Mouse (Mus musculus): ENCODE results near the gene Hist1h2bn. TPM values are rescaled to one million over a fixed set of nuclear protein-coding genes. Genes with fewer than 3 reads are reported as not detected.
"Not testable (repeated sequence)": the region's sequence is repeated elsewhere in the genome, so short reads cannot be mapped to it uniquely, and the experiment has no call there.

Gene Hist1h2bn
- 0.67 and 2.2 TPM in 2 replicates for polyA plus RNA-seq (2014; fragmentation: Nextera tagmentation; extraction: Ambion mirVana)

- H3K4me3 ChIP-seq (ENCODE audit: low read depth, low read length) = peak within 1 kb of the TSS; percentile 39
- H3K27me3 ChIP-seq (ENCODE audit: control insufficient read depth, insufficient read depth, low read length); H3K36me3 ChIP-seq (ENCODE audit: control insufficient read depth, insufficient read depth, low read length); H3K9me3 ChIP-seq (ENCODE audit: control insufficient read depth, low read length); H3K4me1 ChIP-seq (replicated peaks; ENCODE audit: control insufficient read depth, insufficient read depth, low read length): not testable (repeated sequence)
- ATAC-seq (ENCODE audit: low FRiP score) = peak; percentile 93
- WGBS = under 1% methylated on average over 33 of the region's 50 CpGs
- peak within 1 kb of the TSS; percentile 49 for H3K9ac ChIP-seq (ENCODE audit: low read depth, low read length)
- peak within 1 kb of the TSS; percentile 61 for H3K4me2 ChIP-seq (replicated peaks; ENCODE audit: low read depth, low read length)
- peak within 1 kb of the TSS; percentile 84 for H3K27ac ChIP-seq (ENCODE audit: low read depth, low read length)
- peak; percentile 78 for DNase-seq (ENCODE audit: low spot score)
These were observed at the start of gene Hist1h2bn, which contains the start of gene Hist1h2ak for GRCm38 (mm10) chr13:21753524-21754285. Gene Hist1h2bn, plus strand, starts transcription at chr13:21754123. Gene Hist1h2ak, minus strand, starts transcription at chr13:21753827.

GRCm38 (mm10) chr13:21706669-21707068 is 47.3 kb upstream of the Hist1h2bn start:
- DNase-seq (ENCODE audit: low spot score) (no peak), ATAC-seq (ENCODE audit: low FRiP score) (no peak)
- WGBS = 80% methylated on average over 4 of the region's 4 CpGs

GRCm38 (mm10) chr13:21710031-21710711 is 43.8 kb upstream of the Hist1h2bn start:
- WGBS = under 1% methylated on average over 32 of the region's 32 CpGs
- H3K9me3 ChIP-seq (ENCODE audit: control insufficient read depth, low read length) = no peaks in the 10 kb centered on the region
- H3K4me1 ChIP-seq (replicated peaks; ENCODE audit: control insufficient read depth, insufficient read depth, low read length) = no peaks in the 10 kb centered on the region; the same call in 1 of the 2 replicates
- H3K9ac ChIP-seq (ENCODE audit: low read depth, low read length) = peak overlapping the region; percentile 48
- H3K36me3 ChIP-seq (ENCODE audit: control insufficient read depth, insufficient read depth, low read length) = no peaks in the 10 kb centered on the region
- H3K27me3 ChIP-seq (ENCODE audit: control insufficient read depth, insufficient read depth, low read length) = no peaks in the 10 kb centered on the region
- no peak overlapping the region for H3K27ac ChIP-seq (ENCODE audit: low read depth, low read length)
- H3K4me3 ChIP-seq (ENCODE audit: low read depth, low read length) = peak overlapping the region; percentile 43
- DNase-seq (ENCODE audit: low spot score) (peak; percentile 92), ATAC-seq (ENCODE audit: low FRiP score) (peak; percentile 87)
- H3K4me2 ChIP-seq (replicated peaks; ENCODE audit: low read depth, low read length) = peak overlapping the region; percentile 22

More at GRCm38 (mm10) chr13:21706669-21707068, 47.3 kb upstream of the Hist1h2bn start:
- no peaks in the 10 kb centered on the region for H3K9me3 ChIP-seq (ENCODE audit: control insufficient read depth, low read length)
- no peaks in the 10 kb centered on the region for H3K4me1 ChIP-seq (replicated peaks; ENCODE audit: control insufficient read depth, insufficient read depth, low read length)
- no peak overlapping the region for H3K4me2 ChIP-seq (replicated peaks; ENCODE audit: low read depth, low read length)
- H3K4me3 ChIP-seq (ENCODE audit: low read depth, low read length) = no peak overlapping the region
- H3K9ac ChIP-seq (ENCODE audit: low read depth, low read length) = no peak overlapping the region
- H3K36me3 ChIP-seq (ENCODE audit: control insufficient read depth, insufficient read depth, low read length) = no peaks in the 10 kb centered on the region
- H3K27me3 ChIP-seq (ENCODE audit: control insufficient read depth, insufficient read depth, low read length) = no peaks in the 10 kb centered on the region
- no peak overlapping the region for H3K27ac ChIP-seq (ENCODE audit: low read depth, low read length)

GRCm38 (mm10) chr13:21710821-21711525 is 43.0 kb upstream of the Hist1h2bn start:
- Histone ChIP-seq H3K27ac (ENCODE audit: low read depth, low read length) (no peak overlapping the region), H3K4me1 (replicated peaks; ENCODE audit: control insufficient read depth, insufficient read depth, low read length) (no peaks in the 10 kb centered on the region; the same call in 1 of the 2 replicates), H3K4me3 (ENCODE audit: low read depth, low read length) (peak overlapping the region; percentile 37), H3K36me3 (ENCODE audit: control insufficient read depth, insufficient read depth, low read length) (no peaks in the 10 kb centered on the region), H3K4me2 (replicated peaks; ENCODE audit: low read depth, low read length) (peak overlapping the region; percentile 30), H3K9me3 (ENCODE audit: control insufficient read depth, low read length) (no peaks in the 10 kb centered on the region), H3K27me3 (ENCODE audit: control insufficient read depth, insufficient read depth, low read length) (no peaks in the 10 kb centered on the region), H3K9ac (ENCODE audit: low read depth, low read length) (peak overlapping the region; percentile 5; the same call in 1 of the 2 replicates)
- ATAC-seq (ENCODE audit: low FRiP score) (peak; percentile 83), DNase-seq (ENCODE audit: low spot score) (peak; percentile 85)
- 1% methylated on average over 22 of the region's 22 CpGs for WGBS

GRCm38 (mm10) chr13:21711698-21712097 is 42.2 kb upstream of the Hist1h2bn start:
- WGBS = 31% methylated on average over 4 of the region's 4 CpGs
- H3K27ac ChIP-seq (ENCODE audit: low read depth, low read length) = no peak overlapping the region
- no peaks in the 10 kb centered on the region; the same call in 1 of the 2 replicates for H3K4me1 ChIP-seq (replicated peaks; ENCODE audit: control insufficient read depth, insufficient read depth, low read length)
- ATAC-seq (ENCODE audit: low FRiP score) (no peak), DNase-seq (ENCODE audit: low spot score) (no peak)
- peak overlapping the region; percentile 37 for H3K4me3 ChIP-seq (ENCODE audit: low read depth, low read length)
- H3K4me2 ChIP-seq (replicated peaks; ENCODE audit: low read depth, low read length) = peak overlapping the region; percentile 30
- H3K9me3 ChIP-seq (ENCODE audit: control insufficient read depth, low read length) = no peaks in the 10 kb centered on the region
- no peaks in the 10 kb centered on the region for H3K27me3 ChIP-seq (ENCODE audit: control insufficient read depth, insufficient read depth, low read length)
- H3K9ac ChIP-seq (ENCODE audit: low read depth, low read length) = no peak overlapping the region
- H3K36me3 ChIP-seq (ENCODE audit: control insufficient read depth, insufficient read depth, low read length) = no peaks in the 10 kb centered on the region

GRCm38 (mm10) chr13:21714725-21715124 is 39.2 kb upstream of the Hist1h2bn start:
- DNase-seq (ENCODE audit: low spot score) (peak; percentile 75), ATAC-seq (ENCODE audit: low FRiP score) (no peak)
- Histone ChIP-seq H3K4me2 (replicated peaks; ENCODE audit: low read depth, low read length) (peak overlapping the region; percentile 69), H3K9me3 (ENCODE audit: control insufficient read depth, low read length) (no peaks in the 10 kb centered on the region), H3K27ac (ENCODE audit: low read depth, low read length) (peak overlapping the region; percentile 93), H3K4me3 (ENCODE audit: low read depth, low read length) (peak overlapping the region; percentile 47), H3K9ac (ENCODE audit: low read depth, low read length) (peak overlapping the region; percentile 71; the same call in 1 of the 2 replicates), H3K27me3 (ENCODE audit: control insufficient read depth, insufficient read depth, low read length) (no peaks in the 10 kb centered on the region), H3K36me3 (ENCODE audit: control insufficient read depth, insufficient read depth, low read length) (no peaks in the 10 kb centered on the region), H3K4me1 (replicated peaks; ENCODE audit: control insufficient read depth, insufficient read depth, low read length) (peaks cover 2% of the 10 kb centered on the region; the same call in 1 of the 2 replicates)
- 1% methylated on average over 7 of the region's 7 CpGs for WGBS

- peak overlapping the region; percentile 93 for H3K27ac ChIP-seq (ENCODE audit: low read depth, low read length)
- peak overlapping the region; percentile 47 for H3K4me3 ChIP-seq (ENCODE audit: low read depth, low read length)
- no peaks in the 10 kb centered on the region for H3K9me3 ChIP-seq (ENCODE audit: control insufficient read depth, low read length)
- H3K9ac ChIP-seq (ENCODE audit: low read depth, low read length) = peak overlapping the region; percentile 71
- H3K27me3 ChIP-seq (ENCODE audit: control insufficient read depth, insufficient read depth, low read length) = no peaks in the 10 kb centered on the region
- peak; percentile 62 for DNase-seq (ENCODE audit: low spot score)
- peak overlapping the region; percentile 69 for H3K4me2 ChIP-seq (replicated peaks; ENCODE audit: low read depth, low read length)
- WGBS = 2% methylated on average over 19 of the region's 22 CpGs
- peaks cover 2% of the 10 kb centered on the region; the same call in 1 of the 2 replicates for H3K4me1 ChIP-seq (replicated peaks; ENCODE audit: control insufficient read depth, insufficient read depth, low read length)
- no peak for ATAC-seq (ENCODE audit: low FRiP score)
- H3K36me3 ChIP-seq (ENCODE audit: control insufficient read depth, insufficient read depth, low read length) = no peaks in the 10 kb centered on the region
These were observed 38.6 kb upstream of the Hist1h2bn start for GRCm38 (mm10) chr13:21715131-21715863.

Measured in hindbrain, embryonic 11.5 days (tissue).